Mouse (Mus musculus): Measurements from ENCODE around the gene Pkm. TPM values are rescaled to one million over a fixed set of nuclear protein-coding genes. Genes with fewer than 3 reads are reported as not detected.

The Pkm gene
- polyA plus RNA-seq, 1 experiment from 2014 or later, result 1,041 TPM

Other genes starting within 250 kb of the Pkm start
- 17.0 and 19.6 TPM in 2 replicates for gene Arih1, start 169.8 kb upstream of the Pkm start, polyA plus RNA-seq (2014; fragmentation: Nextera tagmentation; extraction: Ambion mirVana)
- 47.1 and 57.5 TPM in 2 replicates for gene Hexa, start 116.8 kb upstream of the Pkm start, polyA plus RNA-seq (2014; fragmentation: Nextera tagmentation; extraction: Ambion mirVana)
- gene Tmem202, start 116.5 kb upstream of the Pkm start, polyA plus RNA-seq (2014; fragmentation: Nextera tagmentation; extraction: Ambion mirVana), result 0.46 and 0.74 TPM in 2 replicates
- gene Celf6, start 78.5 kb upstream of the Pkm start, polyA plus RNA-seq (2014; fragmentation: Nextera tagmentation; extraction: Ambion mirVana), result 35.4 and 45.8 TPM in 2 replicates
- gene Parp6, start 39.1 kb upstream of the Pkm start, polyA plus RNA-seq (2014; fragmentation: Nextera tagmentation; extraction: Ambion mirVana), result 205 and 226 TPM in 2 replicates
- 2.8 and 5.2 TPM in 2 replicates for gene Gramd2, start 23.8 kb downstream of the Pkm start, polyA plus RNA-seq (2014; fragmentation: Nextera tagmentation; extraction: Ambion mirVana)
- 12.9 and 16.4 TPM in 2 replicates for gene Senp8, start 94.3 kb downstream of the Pkm start, polyA plus RNA-seq (2014; fragmentation: Nextera tagmentation; extraction: Ambion mirVana)
- 30.2 and 34.0 TPM in 2 replicates for gene Myo9a, start 94.5 kb downstream of the Pkm start, polyA plus RNA-seq (2014; fragmentation: Nextera tagmentation; extraction: Ambion mirVana)

All from midbrain, embryonic 14.5 days (tissue).